Mouse (Mus musculus) ES-E14 (cell line): Measurements from ENCODE around the gene Dhx30. TPM values are rescaled to one million over a fixed set of nuclear protein-coding genes. Genes with fewer than 3 reads are reported as not detected.

Source experiments
- DNase-seq: peaks from one replicate; pipeline ENCODE4 v3.0.0-alpha.2; 2013; ENCODE audit warnings: low read depth, low spot score
- H3K27ac ChIP-seq: 2 replicates; pipeline ENCODE4 v1.5.1; 2012; ENCODE audit warnings: low read depth, mild to moderate bottlenecking, low read length, moderate library complexity, mixed read lengths; ENCODE audit not compliant: poor library complexity, insufficient read depth, severe bottlenecking
- H3K36me3 ChIP-seq: 2 replicates; pipeline ENCODE4 v1.6.1; 2012; ENCODE audit warnings: mild to moderate bottlenecking, low read length, moderate library complexity, mixed read lengths; ENCODE audit not compliant: control insufficient read depth, poor library complexity, insufficient read depth, severe bottlenecking
- H3K4me1 ChIP-seq, 2 experiments: fragments of 150-350 bp in 1 of 2; sonication (generic) in 1 of 2; 2 replicates each; pipeline ENCODE4 v1.6.1; 2012; ENCODE audit warnings: low read length in 2 of 2, mild to moderate bottlenecking in 1 of 2, mixed read lengths in 1 of 2; ENCODE audit not compliant: control insufficient read depth in 2 of 2, insufficient read depth in 2 of 2, poor library complexity in 1 of 2
- H3K4me3 ChIP-seq, 2 experiments: fragments of 150-350 bp in 1 of 2; sonication (generic) in 1 of 2; 2 replicates each; pipeline ENCODE4 v1.5.1; 2012; ENCODE audit warnings: low read length in 2 of 2, low read depth in 1 of 2, mild to moderate bottlenecking in 1 of 2, mixed read lengths in 1 of 2; ENCODE audit not compliant: insufficient read depth in 1 of 2, poor library complexity in 1 of 2, severe bottlenecking in 1 of 2
- H3K9ac ChIP-seq: 2 replicates; pipeline ENCODE4 v1.6.1; 2012; ENCODE audit warnings: low read depth, mild to moderate bottlenecking, low read length, mixed read lengths; ENCODE audit not compliant: poor library complexity, insufficient read depth, severe bottlenecking
- H3K9me3 ChIP-seq: fragments of 150-350 bp; sonication (generic); 2 replicates; pipeline ENCODE4 v1.6.1; 2012; ENCODE audit warnings: low read depth, mild to moderate bottlenecking, low read length; ENCODE audit not compliant: control insufficient read depth, insufficient read depth
- CHD2 ChIP-seq: IDR thresholded peaks from 2 replicates; pipeline ENCODE4 v1.6.1; 2014; ENCODE audit warnings: mild to moderate bottlenecking, low read depth, low read length, inconsistent platforms
- HCFC1 ChIP-seq: IDR thresholded peaks from 2 replicates; pipeline ENCODE4 v1.6.1; 2012; ENCODE audit warnings: low read length, inconsistent platforms, borderline replicate concordance; ENCODE audit not compliant: insufficient read depth
- MAFK ChIP-seq: IDR thresholded peaks from 2 replicates; pipeline ENCODE4 v1.6.1; 2014; ENCODE audit warnings: mild to moderate bottlenecking, low read depth, low read length, inconsistent platforms; ENCODE audit not compliant: insufficient read depth
- ZC3H11A ChIP-seq: IDR thresholded peaks from 2 replicates; pipeline ENCODE4 v1.6.1; 2012; ENCODE audit warnings: low read depth, mild to moderate bottlenecking, inconsistent platforms, low read length, borderline replicate concordance
- ZNF384 ChIP-seq: IDR thresholded peaks from 2 replicates; pipeline ENCODE4 v1.6.1; 2012; ENCODE audit warnings: low read depth, low read length, inconsistent platforms
- in situ Hi-C, 2 experiments: fragments of 600-800 bp; cut with MboI; formaldehyde crosslinking; loops; one replicate each; pipeline ENCODE4 v1.15.1; 2025; ENCODE audit warnings: low sequenced_read_pairs in 2 of 2, inconsistent platforms in 1 of 2; ENCODE audit not compliant: unreplicated experiment in 2 of 2
- total RNA-seq: library from RNA; depleted of rRNA; stranded (reverse); fragments of 300-350 nt; gene quantifications from 2 replicates; pipeline ENCODE4 v1.2.3, GENCODE M21; 2012

Gene Dhx30
- total RNA-seq, 1 experiment, result 191 TPM

GRCm38 (mm10) chr9:110054781-110055180 lies 62.8 kb downstream of the Dhx30 start:
- H3K36me3 ChIP-seq, result 0 out of 2 replicates have a peak, but pooled peaks cover 5% of the 10 kb centered on the region
- peaks cover 5 to 7% of the 10 kb centered on the region in 2 experiments for H3K4me1 ChIP-seq
- no peak for DNase-seq
- H3K4me3 ChIP-seq, result no peak overlapping the region
- in situ Hi-C loops, result no loop called here
- no peak overlapping the region for H3K27ac ChIP-seq
- H3K9me3 ChIP-seq, result no peaks in the 10 kb centered on the region
- H3K9ac ChIP-seq, result no peak overlapping the region
- TF ChIP-seq MAFK (no peak), ZC3H11A (no peak), CHD2 (no peak), HCFC1 (no peak), ZNF384 (no peak)

DNA sequence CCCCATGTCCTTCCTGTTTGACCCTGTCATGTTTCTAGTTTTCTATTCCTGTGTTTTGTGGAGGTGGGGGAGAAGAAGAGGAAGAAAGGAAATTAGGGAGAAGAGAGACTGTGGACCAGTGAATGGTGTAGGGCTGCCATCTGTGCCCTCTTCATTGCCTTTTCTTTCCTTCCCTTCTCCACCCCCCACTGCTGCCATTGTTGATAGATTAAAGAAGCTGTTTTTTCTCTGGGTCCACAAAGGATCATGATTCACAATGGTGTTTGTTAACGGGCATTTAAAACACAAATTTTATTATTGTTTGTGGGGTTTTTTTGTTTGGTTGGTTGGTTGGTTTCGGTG lies 63.6 kb downstream of the Dhx30 start:
- in situ Hi-C loops, result no loop called here
- TF ChIP-seq ZNF384, result no peak
- no peak for DNase-seq
- peaks cover 5 to 7% of the 10 kb centered on the region in 2 experiments for H3K4me1 ChIP-seq
- H3K36me3 ChIP-seq, result 0 out of 2 replicates have a peak, but pooled peaks cover 5% of the 10 kb centered on the region
- no peak overlapping the region for H3K27ac ChIP-seq
- no peak overlapping the region for H3K4me3 ChIP-seq
- H3K9me3 ChIP-seq, result no peaks in the 10 kb centered on the region
- H3K9ac ChIP-seq, result no peak overlapping the region

DNA sequence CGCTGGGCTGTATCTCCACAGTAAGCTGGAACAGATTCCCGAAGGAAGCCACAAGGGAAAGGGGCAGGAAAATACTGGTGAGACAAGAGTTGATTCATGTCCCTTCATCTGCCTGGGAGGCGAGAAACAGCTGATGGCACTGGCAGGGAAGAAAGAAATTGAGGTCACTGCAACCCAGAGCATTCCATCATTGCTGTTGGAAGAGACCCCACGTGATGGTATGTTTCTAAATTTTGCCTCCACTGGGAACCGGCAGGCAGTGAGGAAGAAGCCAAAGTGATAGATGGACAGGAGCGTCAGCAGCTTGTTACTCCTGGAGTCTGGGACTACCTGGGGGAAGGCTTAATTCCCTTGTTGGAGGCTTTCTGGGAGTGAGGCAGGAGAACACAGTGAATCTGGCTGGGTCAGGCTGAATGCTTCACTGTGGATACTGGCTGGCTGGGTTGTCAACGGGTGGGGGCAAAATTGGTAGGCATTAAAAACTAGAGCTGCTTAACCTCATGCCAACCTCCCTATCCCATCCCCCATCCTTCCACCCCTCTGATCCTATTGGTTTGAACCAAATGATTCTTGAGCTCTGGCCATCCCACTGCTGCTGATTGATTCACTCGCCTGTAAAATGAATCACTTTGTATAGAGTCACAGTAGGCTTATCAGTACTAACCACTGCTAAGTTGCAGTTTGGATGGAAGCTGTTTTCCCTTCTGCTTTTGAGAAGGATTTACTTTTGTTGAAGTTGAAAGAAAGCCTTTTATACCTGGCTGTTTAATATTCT lies 64.1 kb downstream of the Dhx30 start:
- in situ Hi-C loops, result no loop called here
- peaks cover 5 to 7% of the 10 kb centered on the region in 2 experiments for H3K4me1 ChIP-seq
- no peak overlapping the region for H3K27ac ChIP-seq
- H3K9me3 ChIP-seq, result no peaks in the 10 kb centered on the region
- H3K9ac ChIP-seq, result no peak overlapping the region
- H3K4me3 ChIP-seq, result no peak overlapping the region
- DNase-seq, result no peak
- TF ChIP-seq CHD2 (no peak), HCFC1 (no peak), ZC3H11A (no peak), ZNF384 (no peak), MAFK (no peak)
- 0 out of 2 replicates have a peak, but pooled peaks cover 5% of the 10 kb centered on the region for H3K36me3 ChIP-seq

GRCm38 (mm10) chr9:110052951-110053304 lies 64.7 kb downstream of the Dhx30 start:
- no peak overlapping the region for H3K27ac ChIP-seq
- no peak overlapping the region for H3K4me3 ChIP-seq
- peaks cover 5 to 7% of the 10 kb centered on the region in 2 experiments for H3K4me1 ChIP-seq
- 0 out of 2 replicates have a peak, but pooled peaks cover 5% of the 10 kb centered on the region for H3K36me3 ChIP-seq
- no peaks in the 10 kb centered on the region for H3K9me3 ChIP-seq
- no peak for TF ChIP-seq ZNF384
- TF ChIP-seq MAFK, result no peak
- TF ChIP-seq HCFC1, result no peak
- no peak for TF ChIP-seq CHD2
- TF ChIP-seq ZC3H11A, result no peak
- no peak for DNase-seq
- H3K9ac ChIP-seq, result no peak overlapping the region
- in situ Hi-C loops, result no loop called here
